ENCODE assay signal across 11 mouse cellular contexts in genomic region chr14:32029411-32029992, GRCm38 (mm10). TPM values are rescaled to one million over a fixed set of nuclear protein-coding genes. Genes with fewer than 3 reads are reported as not detected.
DNase-seq lines count a peak whose midpoint lies in the region; ATAC-seq and TF ChIP-seq lines count a peak whose summit lies in the region.
"Had no signal": no experiment of that assay in that cellular context is flagged by ENCODE, and none has a peak within 500 bp of the region (broad histone marks: within the 10 kb centered on the region; RNA-seq: fewer than 3 reads in every experiment).

No protein-coding gene starts in this region.

- H3K27ac ChIP-seq in kidney, embryonic 16.5 days (ENCODE audit: low read length): no peak overlapping the region
- H3K27ac ChIP-seq in heart, postnatal 0 days (ENCODE audit: low read depth): no peak overlapping the region
- H3K27ac ChIP-seq: neural tube, embryonic 13.5 days had no signal

- 0 out of 2 replicates have a peak, but pooled peaks cover 4% of the 10 kb centered on the region for H3K27me3 ChIP-seq in kidney, embryonic 16.5 days (ENCODE audit: insufficient read depth, low read length)
- H3K27me3 ChIP-seq in heart, postnatal 0 days (ENCODE audit: control insufficient read depth, insufficient read depth, low read length): peaks cover 9% of the 10 kb centered on the region
- H3K27me3 ChIP-seq: neural tube, embryonic 13.5 days had no signal

- DNase-seq in kidney, adult 9 months: peak; percentile 22
- peak; percentile 63 for DNase-seq in cerebellum, adult 11-12 months
- DNase-seq in cerebellum, postnatal 14 days: peak; percentile 61
- DNase-seq in heart, postnatal 0 days (ENCODE audit: low spot score): no peak
- DNase-seq: thymus, postnatal 14 days had no signal

- no peak overlapping the region for H3K4me3 ChIP-seq in kidney, embryonic 16.5 days (ENCODE audit: low read length)
- H3K4me3 ChIP-seq in heart, postnatal 0 days (ENCODE audit: low read depth, low read length): peak overlapping the region; percentile 17
- H3K4me3 ChIP-seq: neural tube, embryonic 13.5 days had no signal

- WGBS in kidney, embryonic 16.5 days: 52% methylated on average over 14 of the region's 14 CpGs
- 46% methylated on average over 14 of the region's 14 CpGs for WGBS in heart, postnatal 0 days

- no peak overlapping the region for H3K4me2 ChIP-seq in kidney, embryonic 16.5 days (replicated peaks; ENCODE audit: low read depth, low read length)
- peak overlapping the region; percentile 48 for H3K4me2 ChIP-seq in heart, postnatal 0 days (ENCODE audit: low read depth, low read length)

- H3K9me3 ChIP-seq in kidney, embryonic 16.5 days (ENCODE audit: low read length): no peaks in the 10 kb centered on the region
- no peaks in the 10 kb centered on the region for H3K9me3 ChIP-seq in heart, postnatal 0 days (replicated peaks; ENCODE audit: control insufficient read depth, low read length)
- H3K9me3 ChIP-seq: limb, embryonic 15.5 days; neural tube, embryonic 13.5 days had no signal

- TF ChIP-seq CTCF in heart, postnatal 0 days (IDR thresholded peaks at IDR 0.05; ENCODE audit: low read depth): no peak

- H3K36me3 ChIP-seq in kidney, embryonic 16.5 days (ENCODE audit: insufficient read depth, low read length): no peaks in the 10 kb centered on the region
- no peaks in the 10 kb centered on the region for H3K36me3 ChIP-seq in heart, postnatal 0 days (replicated peaks; ENCODE audit: control insufficient read depth, insufficient read depth, low read length)
- H3K36me3 ChIP-seq: limb, embryonic 15.5 days; neural tube, embryonic 13.5 days had no signal

- H3K9ac ChIP-seq in kidney, embryonic 16.5 days (replicated peaks; ENCODE audit: low read length): no peak overlapping the region
- peak overlapping the region; percentile 21; the same call in 1 of the 2 replicates for H3K9ac ChIP-seq in heart, postnatal 0 days (replicated peaks; ENCODE audit: low read depth, low read length)
- H3K9ac ChIP-seq: limb, embryonic 15.5 days; neural tube, embryonic 13.5 days had no signal

- TF ChIP-seq EP300 in heart, postnatal 0 days (IDR thresholded peaks at IDR 0.05; ENCODE audit: low read depth): no peak

- ATAC-seq in kidney, embryonic 16.5 days (ENCODE audit: low FRiP score, low TSS enrichment): no peak
- no peak for ATAC-seq in heart, postnatal 0 days (ENCODE audit: insufficient read depth, low read depth)
- ATAC-seq in frontal cortex, adult (ENCODE audit: low TSS enrichment): no peak
- no peak for ATAC-seq in erythroid progenitor cell, adult 5-6 weeks (replicated peaks; ENCODE audit: low FRiP score, poor library complexity, severe bottlenecking)

- peaks cover 9% of the 10 kb centered on the region; the same call in 1 of the 2 replicates for H3K4me1 ChIP-seq in kidney, embryonic 16.5 days (ENCODE audit: insufficient read depth, low read length)
- peaks cover 12% of the 10 kb centered on the region for H3K4me1 ChIP-seq in heart, postnatal 0 days (ENCODE audit: control insufficient read depth, insufficient read depth)

RNA-seq across cellular contexts. Expression of gene Galnt15, which starts 0.7 kb away (rescaled TPM):
- polyA plus RNA-seq in kidney, embryonic 16.5 days (2015; fragmentation: Nextera tagmentation; extraction: Ambion mirVana): 0.61 and 0.66 TPM in 2 replicates
- total RNA-seq in heart, postnatal 0 days (2014; rRNA removed; ENCODE audit: low replicate concordance): 2.7 and 3.3 TPM in 2 replicates
- 0.88 and 0.94 TPM in 2 replicates for polyA plus RNA-seq in heart, postnatal 0 days (2015; fragmentation: Nextera tagmentation; extraction: Ambion mirVana)
- not detected in 2 replicates for total RNA-seq in erythroid progenitor cell, adult 5-6 weeks (2015; ENCODE audit: low replicate concordance)
- 0.13 TPM in 1 of 2 replicates, not detected in the other for total RNA-seq in erythroid progenitor cell, adult 5-6 weeks (2017; ENCODE audit: low replicate concordance)
- total RNA-seq: megakaryocyte progenitor cell, adult 5-6 weeks had no signal

RNA-seq across cellular contexts. Expression of gene Oxnad1, which starts 55.7 kb away (rescaled TPM):
- 35.2 and 36.9 TPM in 2 replicates for polyA plus RNA-seq in kidney, embryonic 16.5 days (2015; fragmentation: Nextera tagmentation; extraction: Ambion mirVana)
- 68.6 and 85.5 TPM in 2 replicates for total RNA-seq in heart, postnatal 0 days (2014; rRNA removed; ENCODE audit: low replicate concordance)
- 48.4 and 48.7 TPM in 2 replicates for polyA plus RNA-seq in heart, postnatal 0 days (2015; fragmentation: Nextera tagmentation; extraction: Ambion mirVana)
- 3.6 and 10.5 TPM in 2 replicates for total RNA-seq in erythroid progenitor cell, adult 5-6 weeks (2015; ENCODE audit: low replicate concordance)
- total RNA-seq in erythroid progenitor cell, adult 5-6 weeks (2017; ENCODE audit: low replicate concordance): 9.8 and 26.6 TPM in 2 replicates

RNA-seq across cellular contexts. Expression of gene Dph3, which starts 56.0 kb away (rescaled TPM):
- polyA plus RNA-seq in kidney, embryonic 16.5 days (2015; fragmentation: Nextera tagmentation; extraction: Ambion mirVana): 88.1 and 90.9 TPM in 2 replicates
- total RNA-seq in heart, postnatal 0 days (2014; rRNA removed; ENCODE audit: low replicate concordance): 35.0 and 54.1 TPM in 2 replicates
- 102 and 103 TPM in 2 replicates for polyA plus RNA-seq in heart, postnatal 0 days (2015; fragmentation: Nextera tagmentation; extraction: Ambion mirVana)
- total RNA-seq in erythroid progenitor cell, adult 5-6 weeks (2015; ENCODE audit: low replicate concordance): 33.1 and 67.8 TPM in 2 replicates
- total RNA-seq in erythroid progenitor cell, adult 5-6 weeks (2017; ENCODE audit: low replicate concordance): 9.1 and 12.5 TPM in 2 replicates
